Mouse (Mus musculus): ENCODE results near the gene Fkbpl.

Fkbpl gene

GRCm38 (mm10) chr17:34670235-34670634, 25.7 kb downstream of the Fkbpl start, which contains the start of gene Tnxb:
Gene Tnxb (plus strand): TSS chr17:34670535.
- DNase-seq (ENCODE audit: low spot score in 2 of 2), result no peak

- no peak for DNase-seq (ENCODE audit: low spot score in 2 of 2)
Measured at GRCm38 (mm10) chr17:34671151-34672066, 26.8 kb downstream of the Fkbpl start.

- no peak for DNase-seq (ENCODE audit: low spot score in 2 of 2)
Measured at GRCm38 (mm10) chr17:34672246-34672792, 27.8 kb downstream of the Fkbpl start.

GRCm38 (mm10) chr17:34673139-34673538, 28.6 kb downstream of the Fkbpl start:
- no peak for DNase-seq (ENCODE audit: low spot score in 2 of 2)

GRCm38 (mm10) chr17:34674524-34675204, 30.1 kb downstream of the Fkbpl start:
- DNase-seq (ENCODE audit: low spot score in 2 of 2), result no peak

- no peak for DNase-seq (ENCODE audit: low spot score in 2 of 2)
Measured at GRCm38 (mm10) chr17:34675205-34676092, 30.9 kb downstream of the Fkbpl start.

GRCm38 (mm10) chr17:34676093-34676460, 31.5 kb downstream of the Fkbpl start:
- no peak for DNase-seq (ENCODE audit: low spot score in 2 of 2)

- no peak for DNase-seq (ENCODE audit: low spot score in 2 of 2)
Measured at GRCm38 (mm10) chr17:34676671-34677070, 32.1 kb downstream of the Fkbpl start.

GRCm38 (mm10) chr17:34680191-34680590, 35.6 kb downstream of the Fkbpl start:
- DNase-seq (ENCODE audit: low spot score in 2 of 2), result no peak

GRCm38 (mm10) chr17:34680621-34681020, 36.1 kb downstream of the Fkbpl start:
- no peak for DNase-seq (ENCODE audit: low spot score in 2 of 2)

GRCm38 (mm10) chr17:34681132-34681571, 36.6 kb downstream of the Fkbpl start:
- no peak for DNase-seq (ENCODE audit: low spot score in 2 of 2)

- no peak for DNase-seq (ENCODE audit: low spot score in 2 of 2)
Measured at GRCm38 (mm10) chr17:34681881-34682536, 37.4 kb downstream of the Fkbpl start.

- DNase-seq (ENCODE audit: low spot score in 2 of 2), result no peak
Measured at GRCm38 (mm10) chr17:34683179-34683578, 38.6 kb downstream of the Fkbpl start.

- no peak for DNase-seq (ENCODE audit: low spot score in 2 of 2)
Measured at GRCm38 (mm10) chr17:34683686-34684220, 39.2 kb downstream of the Fkbpl start.

GRCm38 (mm10) chr17:34684253-34684893, 39.8 kb downstream of the Fkbpl start:
- DNase-seq (ENCODE audit: low spot score in 2 of 2), result no peak

GRCm38 (mm10) chr17:34685120-34686110, 40.9 kb downstream of the Fkbpl start:
- DNase-seq (ENCODE audit: low spot score in 2 of 2), result no peak

GRCm38 (mm10) chr17:34688889-34689288, 44.3 kb downstream of the Fkbpl start:
- DNase-seq (ENCODE audit: low spot score in 2 of 2), result no peak

- DNase-seq (ENCODE audit: low spot score in 2 of 2), result no peak
Measured at GRCm38 (mm10) chr17:34690458-34690857, 45.9 kb downstream of the Fkbpl start.

- no peak for DNase-seq (ENCODE audit: low spot score in 2 of 2)
Measured at GRCm38 (mm10) chr17:34692906-34693305, 48.3 kb downstream of the Fkbpl start.
